Mouse (Mus musculus) heart, embryonic 12.5 days (tissue): ENCODE data around the gene Mindy2. TPM values are rescaled to one million over a fixed set of nuclear protein-coding genes. Genes with fewer than 3 reads are reported as not detected.
A peak's percentile ranks its signal among the peaks of the same experiment; 100 is the strongest.

ENCODE experiments used
- ATAC-seq: fragments of 200-750 bp; cut with Nextera tagmentation; 2 replicates; pipeline ENCODE4 v1.8.0; 2017; ENCODE audit warnings: moderate TSS enrichment, moderate library complexity; ENCODE audit not compliant: insufficient number of reproducible peaks, low FRiP score
- H3K27ac ChIP-seq: fragments of 300-500 bp; sonication (generic); 2 replicates; pipeline ENCODE4 v1.5.1; 2016; ENCODE audit warnings: mild to moderate bottlenecking, moderate library complexity; ENCODE audit not compliant: poor library complexity, severe bottlenecking
- H3K27me3 ChIP-seq: fragments of 300-500 bp; sonication (generic); replicated peaks from 2 replicates; pipeline ENCODE4 v1.6.1; 2016; ENCODE audit warnings: mild to moderate bottlenecking, moderate library complexity
- H3K36me3 ChIP-seq: fragments of 300-500 bp; sonication (generic); 2 replicates; pipeline ENCODE4 v1.6.1; 2016; ENCODE audit warnings: mild to moderate bottlenecking, moderate library complexity
- H3K4me1 ChIP-seq: fragments of 300-500 bp; sonication (generic); replicated peaks from 2 replicates; pipeline ENCODE4 v1.6.1; 2016; ENCODE audit warnings: mild to moderate bottlenecking
- H3K4me2 ChIP-seq: fragments of 300-500 bp; sonication (generic); 2 replicates; pipeline ENCODE4 v1.6.1; 2016; ENCODE audit warnings: mild to moderate bottlenecking, moderate library complexity
- H3K4me3 ChIP-seq: fragments of 300-500 bp; sonication (generic); 2 replicates; pipeline ENCODE4 v1.5.1; 2016; ENCODE audit warnings: mild to moderate bottlenecking
- H3K9ac ChIP-seq: fragments of 300-500 bp; sonication (generic); 2 replicates; pipeline ENCODE4 v1.6.1; 2016; ENCODE audit warnings: mild to moderate bottlenecking, moderate library complexity
- H3K9me3 ChIP-seq: fragments of 300-500 bp; sonication (generic); replicated peaks from 2 replicates; pipeline ENCODE4 v1.6.1; 2016; ENCODE audit warnings: mild to moderate bottlenecking, moderate library complexity
- WGBS: fragments of 180-500 bp; shearing (Covaris S2); methylation state at CpG from one replicate; pipeline ENCODE4 v1.1.7; 2016; 5-methylcytosine and 5-hydroxymethylcytosine counted together
- polyA plus RNA-seq: library from polyadenylated mRNA; unstranded; fragments of >200 nt; fragmentation: Nextera tagmentation; extraction: Ambion mirVana; gene quantifications from 2 replicates; pipeline ENCODE4 v1.2.1, GENCODE M21; 2016

Gene Mindy2
- polyA plus RNA-seq, 1 experiment from 2014 or later: 14.7 TPM

GRCm38 (mm10) chr9:70665372-70666145 lies 8.6 kb upstream of the Mindy2 start:
- no peak overlapping the region for H3K4me2 ChIP-seq
- no peaks in the 10 kb centered on the region for H3K36me3 ChIP-seq
- no peak for ATAC-seq
- no peak overlapping the region for H3K4me3 ChIP-seq
- 0 out of 2 replicates have a peak, but pooled peaks cover 2% of the 10 kb centered on the region for H3K4me1 ChIP-seq
- H3K9ac ChIP-seq: no peak overlapping the region
- no peak overlapping the region for H3K27ac ChIP-seq
- 67% methylated on average over 16 of the region's 16 CpGs for WGBS
- no peaks in the 10 kb centered on the region for H3K9me3 ChIP-seq
- H3K27me3 ChIP-seq: no peaks in the 10 kb centered on the region

GRCm38 (mm10) chr9:70664847-70665246 lies 7.9 kb upstream of the Mindy2 start:
- 0 out of 2 replicates have a peak, but pooled peaks cover 2% of the 10 kb centered on the region for H3K4me1 ChIP-seq
- whole genome bisulfite sequencing: 73% methylated on average over 4 of the region's 4 CpGs
- no peaks in the 10 kb centered on the region for H3K27me3 ChIP-seq
- no peaks in the 10 kb centered on the region for H3K36me3 ChIP-seq
- no peak overlapping the region for H3K27ac ChIP-seq
- H3K4me3 ChIP-seq: no peak overlapping the region
- ATAC-seq: no peak
- H3K9me3 ChIP-seq: no peaks in the 10 kb centered on the region
- H3K9ac ChIP-seq: no peak overlapping the region
- H3K4me2 ChIP-seq: no peak overlapping the region

GRCm38 (mm10) chr9:70658266-70658665 lies 1.3 kb upstream of the Mindy2 start:
- no peak overlapping the region for H3K9ac ChIP-seq
- 63% methylated on average over 2 of the region's 2 CpGs for WGBS
- H3K9me3 ChIP-seq: no peaks in the 10 kb centered on the region
- H3K27me3 ChIP-seq: no peaks in the 10 kb centered on the region
- H3K27ac ChIP-seq: no peak overlapping the region
- no peaks in the 10 kb centered on the region for H3K36me3 ChIP-seq
- no peak for ATAC-seq
- H3K4me1 ChIP-seq: peaks cover 12% of the 10 kb centered on the region
- H3K4me3 ChIP-seq: no peak overlapping the region
- no peak overlapping the region for H3K4me2 ChIP-seq

- H3K9me3 ChIP-seq: no peaks in the 10 kb centered on the region
- peak within 1 kb of the TSS; percentile 95 for H3K27ac ChIP-seq
- peak; percentile 68 for ATAC-seq
- H3K4me2 ChIP-seq: peak within 1 kb of the TSS; percentile 93
- H3K9ac ChIP-seq: peak within 1 kb of the TSS; percentile 96
- H3K4me1 ChIP-seq: peaks cover 12% of the 10 kb centered on the region
- H3K36me3 ChIP-seq: no peaks in the 10 kb centered on the region
- peak within 1 kb of the TSS; percentile 91 for H3K4me3 ChIP-seq
- no peaks in the 10 kb centered on the region for H3K27me3 ChIP-seq
- WGBS: under 1% methylated on average over 63 of the region's 72 CpGs
These were observed 605 bp downstream of the Mindy2 start, which contains the start of gene Gm10642 for GRCm38 (mm10) chr9:70656130-70657007. Gene Gm10642 (plus strand): TSS chr9:70656251.

- H3K9me3 ChIP-seq: no peaks in the 10 kb centered on the region
- no peak; the same call in 1 of the 2 replicates for ATAC-seq
- H3K4me3 ChIP-seq: peak overlapping the region; percentile 91
- no peaks in the 10 kb centered on the region for H3K27me3 ChIP-seq
- peak overlapping the region; percentile 93 for H3K4me2 ChIP-seq
- H3K36me3 ChIP-seq: no peaks in the 10 kb centered on the region
- H3K4me1 ChIP-seq: peaks cover 12% of the 10 kb centered on the region
- H3K9ac ChIP-seq: no peak overlapping the region
- H3K27ac ChIP-seq: no peak overlapping the region
- 39% methylated on average over 2 of the region's 2 CpGs for WGBS
These were observed 1.2 kb downstream of the Mindy2 start for GRCm38 (mm10) chr9:70655764-70656129.

GRCm38 (mm10) chr9:70654496-70654895 lies 2.5 kb downstream of the Mindy2 start:
- Histone ChIP-seq H3K36me3 (peaks cover 3% of the 10 kb centered on the region; the same call in 1 of the 2 replicates), H3K4me1 (peaks cover 12% of the 10 kb centered on the region), H3K9ac (no peak overlapping the region), H3K27ac (no peak overlapping the region), H3K9me3 (no peaks in the 10 kb centered on the region), H3K4me3 (peak overlapping the region; percentile 19; the same call in 1 of the 2 replicates), H3K4me2 (peak overlapping the region; percentile 44), H3K27me3 (no peaks in the 10 kb centered on the region)
- 73% methylated on average over 4 of the region's 4 CpGs for WGBS
- no peak for ATAC-seq

GRCm38 (mm10) chr9:70653875-70654274 lies 3.1 kb downstream of the Mindy2 start:
- H3K27me3 ChIP-seq: no peaks in the 10 kb centered on the region
- H3K36me3 ChIP-seq: peaks cover 3% of the 10 kb centered on the region; the same call in 1 of the 2 replicates
- no peak for ATAC-seq
- H3K4me2 ChIP-seq: no peak overlapping the region
- H3K4me1 ChIP-seq: peaks cover 12% of the 10 kb centered on the region
- peak overlapping the region; percentile 19; the same call in 1 of the 2 replicates for H3K4me3 ChIP-seq
- H3K9me3 ChIP-seq: no peaks in the 10 kb centered on the region
- no peak overlapping the region for H3K9ac ChIP-seq
- 79% methylated on average over 2 of the region's 2 CpGs for WGBS
- no peak overlapping the region for H3K27ac ChIP-seq

- peaks cover 12% of the 10 kb centered on the region for H3K4me1 ChIP-seq
- 66% methylated on average over 2 of the region's 2 CpGs for WGBS
- ATAC-seq: no peak
- no peaks in the 10 kb centered on the region for H3K27me3 ChIP-seq
- H3K36me3 ChIP-seq: peaks cover 3% of the 10 kb centered on the region; the same call in 1 of the 2 replicates
- no peak overlapping the region for H3K4me2 ChIP-seq
- no peak overlapping the region for H3K27ac ChIP-seq
- H3K9ac ChIP-seq: no peak overlapping the region
- H3K9me3 ChIP-seq: no peaks in the 10 kb centered on the region
- H3K4me3 ChIP-seq: no peak overlapping the region
These were observed 4.8 kb downstream of the Mindy2 start for GRCm38 (mm10) chr9:70652221-70652620.

GRCm38 (mm10) chr9:70650994-70651393 lies 6.0 kb downstream of the Mindy2 start:
- Histone ChIP-seq H3K4me2 (no peak overlapping the region), H3K27ac (no peak overlapping the region), H3K27me3 (no peaks in the 10 kb centered on the region), H3K9me3 (no peaks in the 10 kb centered on the region), H3K9ac (no peak overlapping the region), H3K4me1 (peaks cover 12% of the 10 kb centered on the region), H3K36me3 (peaks cover 3% of the 10 kb centered on the region; the same call in 1 of the 2 replicates), H3K4me3 (no peak overlapping the region)
- WGBS: 91% methylated on average over 1 of the region's 1 CpGs
- ATAC-seq: no peak

GRCm38 (mm10) chr9:70650260-70650659 lies 6.7 kb downstream of the Mindy2 start:
- no peak for ATAC-seq
- Histone ChIP-seq H3K4me2 (no peak overlapping the region), H3K36me3 (peaks cover 3% of the 10 kb centered on the region; the same call in 1 of the 2 replicates), H3K4me3 (no peak overlapping the region), H3K9me3 (no peaks in the 10 kb centered on the region), H3K4me1 (peaks cover 12% of the 10 kb centered on the region), H3K27ac (no peak overlapping the region), H3K27me3 (no peaks in the 10 kb centered on the region), H3K9ac (no peak overlapping the region)
- WGBS: 74% methylated on average over 2 of the region's 2 CpGs

GRCm38 (mm10) chr9:70636748-70637147 lies 20.2 kb downstream of the Mindy2 start:
- 79% methylated on average over 2 of the region's 2 CpGs for WGBS
- no peak overlapping the region for H3K9ac ChIP-seq
- H3K36me3 ChIP-seq: peaks cover 10% of the 10 kb centered on the region; the same call in 1 of the 2 replicates
- no peak overlapping the region for H3K4me3 ChIP-seq
- ATAC-seq: no peak
- no peaks in the 10 kb centered on the region for H3K9me3 ChIP-seq
- no peaks in the 10 kb centered on the region for H3K27me3 ChIP-seq
- H3K4me1 ChIP-seq: peaks cover under 1% of the 10 kb centered on the region; the same call in 1 of the 2 replicates
- H3K4me2 ChIP-seq: no peak overlapping the region
- H3K27ac ChIP-seq: no peak overlapping the region
